ENCODE assay signal across 8 mouse cellular contexts in genomic region chr6:124740888-124741761, GRCm38 (mm10). TPM values are rescaled to one million over a fixed set of nuclear protein-coding genes. Genes with fewer than 3 reads are reported as not detected.
DNase-seq lines count a peak whose midpoint lies in the region; ATAC-seq and TF ChIP-seq lines count a peak whose summit lies in the region.

Grcc10 (minus strand) TSS chr6:124741374.

- WGBS in kidney, embryonic 14.5 days = under 1% methylated on average over 41 of the region's 41 CpGs
- WGBS in limb, embryonic 15.5 days = under 1% methylated on average over 41 of the region's 41 CpGs

- H3K9me3 ChIP-seq in kidney, embryonic 14.5 days (ENCODE audit: control insufficient read depth, low read length) = no peaks in the 10 kb centered on the region
- no peaks in the 10 kb centered on the region for H3K9me3 ChIP-seq in limb, embryonic 15.5 days

- peak within 1 kb of the TSS; percentile 64 for H3K4me3 ChIP-seq in bone marrow macrophage, adult 2 months (ENCODE audit: insufficient read depth, low read length)
- peak within 1 kb of the TSS; percentile 43 for H3K4me3 ChIP-seq in embryonic fibroblast, embryonic 13.5 days (ENCODE audit: insufficient read depth, low read length)
- peak within 1 kb of the TSS; percentile 66 for H3K4me3 ChIP-seq in kidney, embryonic 14.5 days (ENCODE audit: low read length)
- H3K4me3 ChIP-seq in limb, embryonic 15.5 days = peak within 1 kb of the TSS; percentile 64

- peaks cover 31% of the 10 kb centered on the region for H3K4me1 ChIP-seq in bone marrow macrophage, adult 2 months (ENCODE audit: control insufficient read depth, insufficient read depth, low read length)
- no peaks in the 10 kb centered on the region for H3K4me1 ChIP-seq in embryonic fibroblast, embryonic 13.5 days (ENCODE audit: control insufficient read depth, insufficient read depth, low read length)
- H3K4me1 ChIP-seq in kidney, embryonic 14.5 days (ENCODE audit: control insufficient read depth, insufficient read depth, low read length) = peaks cover 35% of the 10 kb centered on the region
- H3K4me1 ChIP-seq in limb, embryonic 15.5 days = peaks cover 42% of the 10 kb centered on the region

- no peak for TF ChIP-seq CTCF in bone marrow macrophage, adult 2 months (IDR thresholded peaks at IDR 0.05; ENCODE audit: low read depth, low read length)
- no peak for TF ChIP-seq CTCF in embryonic fibroblast, embryonic 13.5 days (IDR thresholded peaks at IDR 0.05; ENCODE audit: borderline replicate concordance, insufficient read depth, low read length)

- peak within 1 kb of the TSS; percentile 82 for H3K9ac ChIP-seq in kidney, embryonic 14.5 days (ENCODE audit: low read depth, low read length)
- peak within 1 kb of the TSS; percentile 73 for H3K9ac ChIP-seq in limb, embryonic 15.5 days

- peak within 1 kb of the TSS; percentile 75 for H3K4me2 ChIP-seq in kidney, embryonic 14.5 days (replicated peaks; ENCODE audit: low read depth, low read length)
- H3K4me2 ChIP-seq in limb, embryonic 15.5 days = peak within 1 kb of the TSS; percentile 75

- peaks cover 29% of the 10 kb centered on the region for H3K36me3 ChIP-seq in kidney, embryonic 14.5 days (ENCODE audit: control insufficient read depth, insufficient read depth, low read length)
- peaks cover 28% of the 10 kb centered on the region for H3K36me3 ChIP-seq in limb, embryonic 15.5 days

- peak; percentile 85 for ATAC-seq in kidney, embryonic 14.5 days (ENCODE audit: low FRiP score, low TSS enrichment)
- ATAC-seq in limb, embryonic 15.5 days (ENCODE audit: insufficient number of reproducible peaks, low FRiP score, low TSS enrichment, low read depth) = peak; percentile 82

- DNase-seq in B cell, adult 2 months = peak; percentile 86 to 87
- DNase-seq in heart, adult 9 months (ENCODE audit: low spot score in 2 of 2) = peak; percentile 92 to 94
- DNase-seq in monocyte, adult 2 months (ENCODE audit: low read depth in 1 of 2, low spot score in 2 of 2) = peak; percentile 82 to 83
- peak; percentile 89 to 91 for DNase-seq in spleen, postnatal 36 days (ENCODE audit: low spot score in 2 of 2)

- peak within 1 kb of the TSS; percentile 98 for H3K27ac ChIP-seq in bone marrow macrophage, adult 2 months (ENCODE audit: insufficient read depth, low read depth, low read length)
- H3K27ac ChIP-seq in embryonic fibroblast, embryonic 13.5 days (ENCODE audit: insufficient read depth, low read length) = peak within 1 kb of the TSS; percentile 92
- H3K27ac ChIP-seq in kidney, embryonic 14.5 days (ENCODE audit: low read depth, low read length) = peak within 1 kb of the TSS; percentile 100
- H3K27ac ChIP-seq in limb, embryonic 15.5 days = peak within 1 kb of the TSS; percentile 97

- TF ChIP-seq POLR2A in bone marrow macrophage, adult 2 months (IDR thresholded peaks at IDR 0.05; ENCODE audit: borderline replicate concordance, low read depth, low read length) = peak; percentile 96
- peak; percentile 96 for TF ChIP-seq POLR2A in embryonic fibroblast, embryonic 13.5 days (IDR thresholded peaks at IDR 0.05; ENCODE audit: low read depth, low read length)

- no peaks in the 10 kb centered on the region for H3K27me3 ChIP-seq in kidney, embryonic 14.5 days (ENCODE audit: control insufficient read depth, insufficient read depth, low read length)
- no peaks in the 10 kb centered on the region for H3K27me3 ChIP-seq in limb, embryonic 15.5 days

RNA-seq across cellular contexts. Expression of gene Grcc10, which starts in this region (rescaled TPM):
- 221 and 253 TPM in 2 replicates for polyA plus RNA-seq in bone marrow macrophage, adult 2 months (2012; ENCODE audit: insufficient read depth, insufficient read length, missing spikeins)
- polyA plus RNA-seq in embryonic fibroblast, embryonic 13.5 days (2011; ENCODE audit: insufficient read length, low read depth, missing spikeins) = 149 and 157 TPM in 2 replicates
- 564 and 762 TPM in 2 replicates for polyA plus RNA-seq in kidney, embryonic 14.5 days (2014; fragmentation: Nextera tagmentation; extraction: Ambion mirVana)
- polyA plus RNA-seq in limb, embryonic 15.5 days (2015; fragmentation: Nextera tagmentation; extraction: Ambion mirVana) = 356 and 402 TPM in 2 replicates

Comparison
In these comparisons a context has a peak if more than half of its experiments do, and no peak if none do; other contexts are left out.
1. Peak in every context shown above with its lines: DNase-seq, ATAC-seq, H3K4me3 ChIP-seq and H3K27ac ChIP-seq.